Mouse (Mus musculus) c-Kit-positive CD71-positive TER-119-positive erythroid progenitor cells, embryonic 14.5 days (primary cell): ENCODE results near the gene Rbm5.

Experiments
- DNase-seq: peaks from one replicate; pipeline ENCODE4 v3.0.0-alpha.2; 2013; ENCODE audit warnings: low spot score

Rbm5 gene

GRCm38 (mm10) chr9:107729709-107730108 is 41.1 kb downstream of the Rbm5 start:
- DNase-seq, result no peak

DNA sequence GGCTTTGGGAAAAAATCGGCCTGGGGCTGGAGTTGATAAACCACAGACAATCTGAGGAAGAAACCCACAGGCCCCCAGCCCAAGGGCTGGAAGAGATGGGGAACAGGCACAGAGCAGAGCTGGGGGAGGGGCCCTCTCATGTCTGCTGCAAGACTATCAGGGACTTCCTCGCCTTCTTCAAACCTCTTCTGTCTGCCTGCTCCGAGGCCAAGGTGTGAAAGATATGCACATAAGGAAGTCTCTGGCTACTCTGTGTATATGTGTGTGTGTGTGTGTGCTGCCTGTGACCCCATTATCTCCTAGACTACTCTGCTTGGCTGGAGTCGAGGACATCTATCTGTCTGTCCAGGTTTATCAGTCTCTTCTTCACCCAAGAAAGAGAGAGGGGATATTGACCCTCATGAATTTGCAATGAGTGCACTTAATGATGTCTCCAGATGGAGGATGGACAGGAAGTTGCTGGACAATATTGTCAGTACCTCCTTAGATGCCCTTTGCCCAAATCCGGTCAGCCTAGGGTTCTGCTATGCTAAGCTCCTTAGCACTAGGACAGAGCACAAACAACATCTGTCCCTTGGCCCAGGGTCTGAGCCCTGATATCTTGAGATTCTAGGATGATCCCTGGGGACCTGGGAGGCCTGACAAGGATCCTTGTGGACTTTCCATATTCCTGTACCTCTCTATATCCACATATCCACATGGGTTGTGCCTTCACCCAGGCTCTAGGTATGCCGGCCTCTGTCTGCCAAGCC is 41.7 kb downstream of the Rbm5 start:
- DNase-seq, result no peak

GRCm38 (mm10) chr9:107727041-107727440 is 43.8 kb downstream of the Rbm5 start:
- no peak for DNase-seq

DNA sequence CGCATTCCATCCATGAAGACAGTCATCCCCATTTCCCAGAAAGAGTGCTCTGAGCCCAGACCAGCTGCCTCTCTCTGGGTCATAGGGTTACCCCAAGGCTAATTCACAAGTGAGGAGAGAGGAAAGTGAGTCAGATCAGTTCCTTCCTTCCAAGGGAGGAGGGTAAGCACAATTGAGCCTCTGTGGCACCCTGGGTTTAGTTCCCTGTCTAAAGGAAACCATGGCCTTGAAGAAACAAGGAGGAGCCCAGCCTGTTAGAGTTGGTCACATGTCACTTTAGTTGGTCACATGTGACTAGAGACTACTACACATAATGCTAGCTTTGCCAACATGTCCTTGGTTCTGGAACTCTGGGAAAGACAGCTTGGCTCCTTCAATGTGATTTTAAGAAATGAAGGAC is 46.0 kb downstream of the Rbm5 start:
- no peak for DNase-seq

GRCm38 (mm10) chr9:107723794-107724531 is 46.8 kb downstream of the Rbm5 start:
- no peak for DNase-seq

GRCm38 (mm10) chr9:107723292-107723691 is 47.5 kb downstream of the Rbm5 start:
- no peak for DNase-seq

DNA sequence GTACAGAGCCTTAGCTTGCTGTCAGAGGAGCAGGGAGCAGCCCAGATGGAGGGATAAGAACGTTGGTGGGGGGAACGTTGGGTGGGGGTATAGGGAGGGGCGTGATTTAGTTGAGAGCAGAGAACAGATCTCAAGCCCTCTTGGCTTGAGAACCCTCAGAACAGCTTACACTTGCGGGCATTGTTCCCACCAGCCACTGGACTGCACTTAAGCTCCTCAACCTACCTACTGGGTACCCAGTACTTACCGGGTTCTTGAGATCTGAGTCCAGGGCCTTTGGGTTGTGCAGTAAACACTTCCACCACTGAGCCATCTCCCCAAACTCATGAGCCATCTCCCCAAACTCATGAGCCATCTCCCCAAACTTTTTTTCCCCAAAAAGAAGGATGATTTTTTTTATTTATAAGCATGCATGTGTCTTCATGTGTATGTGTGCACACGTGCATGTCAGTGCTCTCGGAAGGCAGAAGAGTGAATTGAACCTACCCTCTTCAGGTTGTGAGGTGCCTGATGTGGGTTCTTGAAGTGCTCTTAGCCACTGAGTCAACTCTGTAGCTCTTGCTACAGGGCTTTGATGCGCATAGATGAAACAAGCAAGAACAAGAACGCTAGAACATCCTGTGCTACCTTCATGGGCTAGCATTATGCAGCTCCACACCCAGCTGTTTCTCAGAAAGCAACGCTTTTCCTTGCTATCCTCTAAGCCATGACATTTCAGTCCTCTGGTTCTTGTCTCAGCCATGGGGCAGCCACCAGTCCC is 51.8 kb downstream of the Rbm5 start:
- DNase-seq, result no peak

- DNase-seq, result no peak
Observed at GRCm38 (mm10) chr9:107716951-107717350, 53.8 kb downstream of the Rbm5 start.

- no peak for DNase-seq
Observed at GRCm38 (mm10) chr9:107715632-107716031, 55.2 kb downstream of the Rbm5 start.

- no peak for DNase-seq
Observed at GRCm38 (mm10) chr9:107714221-107714952, 56.4 kb downstream of the Rbm5 start.

GRCm38 (mm10) chr9:107709697-107710483 is 60.9 kb downstream of the Rbm5 start, which contains the start of gene Sema3f:
Gene Sema3f, minus strand, starts transcription at chr9:107710475.
- peak; percentile 57 for DNase-seq

GRCm38 (mm10) chr9:107709096-107709696 is 61.6 kb downstream of the Rbm5 start:
- no peak for DNase-seq

GRCm38 (mm10) chr9:107708439-107709095 is 62.2 kb downstream of the Rbm5 start:
- DNase-seq, result no peak

- no peak for DNase-seq
Observed at GRCm38 (mm10) chr9:107707701-107708438, 62.9 kb downstream of the Rbm5 start.

GRCm38 (mm10) chr9:107706781-107707211 is 64.0 kb downstream of the Rbm5 start:
- DNase-seq, result no peak

GRCm38 (mm10) chr9:107703337-107704122 is 67.3 kb downstream of the Rbm5 start:
- no peak for DNase-seq

DNA sequence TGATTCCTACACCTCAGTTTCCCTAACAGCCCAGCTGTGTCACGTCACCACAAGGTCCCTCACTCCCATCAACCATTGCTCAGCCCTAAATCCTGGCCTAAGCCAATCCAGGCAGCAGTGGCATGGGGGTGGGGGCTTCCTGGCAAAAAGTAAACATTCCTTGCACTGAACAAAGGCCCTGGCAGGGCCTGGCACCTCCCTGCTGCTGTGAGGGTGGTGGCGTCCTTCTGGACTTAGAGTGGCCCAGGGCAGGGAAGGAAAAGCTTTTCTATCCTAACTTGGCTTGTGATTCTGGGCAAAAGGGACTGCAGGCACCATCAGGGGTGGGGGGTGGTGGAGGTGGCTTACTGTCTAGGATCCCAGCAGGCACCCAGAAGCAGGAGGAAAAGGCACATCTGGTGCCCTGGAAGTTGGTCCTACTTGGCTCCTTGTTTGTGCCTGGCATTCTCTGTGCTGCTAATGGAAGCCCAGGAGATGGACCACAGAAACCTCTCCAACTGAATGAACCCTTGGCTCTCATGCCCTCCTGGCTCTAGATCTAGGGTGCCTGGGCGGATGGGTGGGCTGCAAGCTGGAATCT is 68.1 kb downstream of the Rbm5 start:
- no peak for DNase-seq

- DNase-seq, result no peak
Observed at GRCm38 (mm10) chr9:107701594-107701993, 69.2 kb downstream of the Rbm5 start.
